Mouse (Mus musculus) ovary, postnatal 10 days (tissue): ENCODE data around the gene Plxnd1.

ENCODE experiments used
- DNase-seq: peaks from one replicate; pipeline ENCODE4 v3.0.0; 2022; ENCODE audit warnings: low spot score

Plxnd1 gene

DNA sequence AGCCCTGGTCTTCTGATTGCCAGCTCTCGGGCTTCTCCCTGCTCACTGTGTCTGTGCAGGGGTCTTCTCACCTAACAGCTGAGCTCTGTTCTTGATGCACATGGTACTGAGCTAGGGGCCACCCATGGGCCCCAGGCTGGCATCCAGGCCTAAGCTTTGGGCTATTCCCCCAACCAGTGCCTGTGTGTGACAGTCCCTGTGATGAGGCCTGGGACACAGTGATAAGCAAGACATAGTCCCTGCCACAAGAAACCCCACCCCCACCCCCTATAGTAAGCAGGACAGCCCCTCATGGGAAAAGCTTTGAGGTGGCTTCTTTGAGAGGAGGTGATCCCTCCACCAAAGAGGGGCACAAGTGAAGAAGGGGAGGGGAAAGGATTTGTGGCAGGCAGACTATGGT, 76.2 kb downstream of the Plxnd1 start:
- DNase-seq = no peak

DNA sequence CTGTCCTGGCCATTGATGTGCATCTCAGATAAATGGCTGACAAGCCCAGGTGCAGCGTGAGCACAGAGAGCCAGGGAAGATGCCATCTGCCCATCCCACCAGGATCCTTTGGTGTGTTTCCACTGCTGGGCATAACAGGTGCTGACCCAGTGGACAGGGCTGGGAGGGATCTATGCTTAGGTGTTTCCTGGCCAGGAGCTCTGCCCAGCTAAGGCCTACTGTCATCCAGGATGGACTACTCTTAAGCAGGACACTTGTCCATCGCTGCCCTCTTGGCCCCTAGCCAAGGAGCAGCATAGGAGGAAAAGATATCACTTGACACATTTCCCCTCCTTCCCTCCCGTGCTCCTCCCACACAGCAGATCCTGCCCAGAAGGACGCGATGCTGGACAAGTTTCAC, 78.2 kb downstream of the Plxnd1 start:
- no peak for DNase-seq

DNA sequence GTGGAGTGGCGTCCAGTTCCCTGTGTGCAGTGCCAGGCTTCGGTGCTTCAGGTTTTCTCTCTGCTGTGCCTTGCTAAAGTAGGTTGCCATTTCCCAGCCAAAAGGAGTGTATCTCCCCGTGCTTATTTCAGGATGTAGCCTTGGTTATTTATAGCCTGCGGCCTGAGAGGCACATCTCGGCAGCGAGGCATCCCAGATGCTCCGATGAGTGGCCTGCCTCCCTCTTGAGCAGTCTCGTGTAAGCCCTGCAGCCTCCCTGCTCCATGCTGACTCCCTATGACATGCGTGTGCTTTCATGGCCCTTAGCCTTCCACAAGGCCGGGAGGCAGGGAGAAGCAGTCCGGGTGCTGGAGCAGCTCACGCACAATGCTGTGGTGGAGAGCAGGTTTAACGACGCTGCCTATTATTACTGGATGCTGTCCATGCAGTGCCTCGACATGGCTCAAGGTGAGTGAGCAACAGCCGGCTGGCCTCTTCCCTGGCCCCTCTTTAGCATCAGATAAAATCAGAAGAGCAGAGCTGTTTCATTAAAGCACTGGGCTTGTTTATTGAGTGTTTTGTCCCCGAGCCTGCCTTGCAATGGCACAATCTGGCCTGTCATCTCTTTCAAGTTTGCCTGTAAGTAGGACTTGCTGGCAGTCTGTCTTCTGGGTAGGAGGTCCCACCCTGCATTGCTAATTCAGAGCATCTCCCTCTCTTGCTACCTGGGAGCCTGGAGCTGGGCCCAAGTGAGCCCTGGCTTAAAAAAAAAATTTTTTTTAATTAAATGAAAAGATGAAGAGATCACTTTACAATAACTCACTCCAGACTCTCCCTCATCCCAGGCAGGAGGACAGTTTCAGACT, 79.0 kb downstream of the Plxnd1 start:
- DNase-seq = no peak

DNA sequence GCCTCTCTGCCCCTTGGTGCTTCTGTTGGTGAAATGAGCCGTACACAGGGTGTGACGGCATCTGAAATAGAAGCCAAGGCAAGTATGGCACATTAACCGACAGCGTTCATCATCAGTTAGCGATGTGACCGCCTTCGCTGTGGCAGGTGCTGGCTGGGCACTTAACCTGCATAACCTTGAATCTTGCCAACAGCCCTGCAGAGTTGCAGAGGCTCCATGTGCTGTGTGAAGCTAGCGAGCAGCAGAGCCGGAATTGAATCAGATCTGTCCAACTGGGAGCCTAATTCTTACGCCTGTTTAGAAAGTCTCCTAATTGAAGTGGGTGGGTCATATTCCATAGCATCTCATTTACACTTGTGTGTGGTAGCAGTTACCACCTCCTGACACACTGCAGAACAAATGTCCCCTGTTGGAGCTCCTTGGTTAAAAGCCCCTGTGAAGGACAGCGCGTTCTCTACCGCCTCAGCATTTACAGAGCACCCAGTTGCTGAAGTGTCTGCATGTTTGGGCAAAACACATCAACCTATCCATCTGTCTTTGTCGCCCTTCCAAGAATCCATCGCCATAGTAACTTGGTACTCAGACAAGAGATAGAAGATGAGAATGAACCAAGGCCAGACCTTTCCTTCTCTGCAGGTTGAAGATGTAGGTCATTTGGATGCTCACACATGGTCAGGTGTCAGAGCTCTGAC, 80.1 kb downstream of the Plxnd1 start:
- no peak for DNase-seq

DNA sequence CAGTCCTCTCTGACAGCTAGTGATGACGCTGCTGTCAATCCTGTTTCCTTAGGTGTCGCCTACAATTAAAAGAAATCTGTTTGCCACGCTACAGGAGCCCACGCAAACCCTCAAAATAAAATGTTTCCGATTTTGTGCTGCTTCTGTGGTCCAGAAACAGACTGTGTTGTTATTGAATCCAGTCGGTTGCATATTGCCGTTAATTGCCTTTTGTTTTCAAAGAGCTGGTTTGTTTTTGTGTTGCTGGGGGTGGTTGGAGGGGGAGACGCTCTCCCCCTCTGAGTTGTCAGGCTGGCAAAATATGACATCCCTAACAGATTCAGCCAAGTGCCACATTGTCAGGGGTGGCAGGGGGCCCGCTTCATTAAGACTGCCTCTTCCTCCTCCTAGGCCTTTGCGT, 81.3 kb downstream of the Plxnd1 start:
- DNase-seq = no peak

DNA sequence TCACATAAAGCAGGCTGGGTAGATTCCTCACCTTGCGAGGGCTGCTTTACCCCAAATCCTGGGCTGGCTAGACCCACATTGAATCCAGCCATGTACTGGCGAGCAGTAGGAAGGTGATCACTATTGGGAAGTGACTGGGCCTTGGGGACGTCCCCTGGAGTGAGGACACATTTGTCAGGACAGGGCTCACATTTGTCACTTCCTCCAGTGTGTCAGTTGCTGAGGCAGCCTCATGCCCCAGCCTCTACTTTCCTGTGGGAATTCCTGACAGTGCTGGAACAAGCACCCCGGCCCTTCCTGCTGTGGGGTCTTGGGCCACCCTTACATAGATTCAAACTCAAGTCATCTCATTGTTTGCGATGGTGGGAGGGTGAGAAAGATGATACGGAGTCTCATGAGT, 83.0 kb downstream of the Plxnd1 start:
- no peak for DNase-seq

DNA sequence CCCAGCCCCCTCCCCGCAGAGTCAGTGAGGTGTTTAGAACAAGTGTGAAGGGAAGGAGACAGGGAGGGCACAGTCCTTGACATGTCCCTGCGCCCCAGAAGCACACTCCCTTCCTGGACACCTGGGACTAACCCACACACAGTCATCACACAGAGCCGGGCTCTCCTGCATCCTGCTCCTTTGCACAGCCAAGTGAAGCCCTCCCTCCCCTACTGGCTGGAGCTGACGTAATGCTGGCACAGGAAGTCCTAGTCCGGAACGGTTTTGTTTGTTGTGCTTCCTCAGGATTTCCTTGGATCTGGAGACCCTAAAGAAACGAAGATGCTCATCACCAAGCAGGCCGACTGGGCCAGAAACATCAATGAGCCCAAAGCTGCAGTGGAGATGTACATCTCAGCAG, 84.9 kb downstream of the Plxnd1 start:
- DNase-seq = no peak

DNA sequence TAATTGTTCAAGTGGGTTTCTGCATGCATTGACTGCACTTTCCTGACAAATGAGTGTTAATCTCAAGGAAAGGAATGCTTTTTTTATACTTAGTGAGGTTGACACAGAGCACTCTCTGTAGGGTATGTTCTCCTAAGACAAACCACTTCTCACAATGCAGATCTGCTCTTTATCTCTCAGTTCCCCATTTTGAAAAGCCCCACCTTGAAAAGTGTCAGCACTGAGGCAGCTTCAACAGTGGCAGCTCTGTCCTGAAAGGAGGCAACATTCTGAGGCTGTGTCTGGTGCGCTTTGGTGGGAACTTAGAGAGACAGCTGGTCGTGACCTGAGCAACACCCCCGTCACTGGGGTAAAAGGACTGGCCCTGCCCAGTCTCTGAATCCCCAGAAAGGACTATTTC, 85.8 kb downstream of the Plxnd1 start:
- DNase-seq = no peak

DNA sequence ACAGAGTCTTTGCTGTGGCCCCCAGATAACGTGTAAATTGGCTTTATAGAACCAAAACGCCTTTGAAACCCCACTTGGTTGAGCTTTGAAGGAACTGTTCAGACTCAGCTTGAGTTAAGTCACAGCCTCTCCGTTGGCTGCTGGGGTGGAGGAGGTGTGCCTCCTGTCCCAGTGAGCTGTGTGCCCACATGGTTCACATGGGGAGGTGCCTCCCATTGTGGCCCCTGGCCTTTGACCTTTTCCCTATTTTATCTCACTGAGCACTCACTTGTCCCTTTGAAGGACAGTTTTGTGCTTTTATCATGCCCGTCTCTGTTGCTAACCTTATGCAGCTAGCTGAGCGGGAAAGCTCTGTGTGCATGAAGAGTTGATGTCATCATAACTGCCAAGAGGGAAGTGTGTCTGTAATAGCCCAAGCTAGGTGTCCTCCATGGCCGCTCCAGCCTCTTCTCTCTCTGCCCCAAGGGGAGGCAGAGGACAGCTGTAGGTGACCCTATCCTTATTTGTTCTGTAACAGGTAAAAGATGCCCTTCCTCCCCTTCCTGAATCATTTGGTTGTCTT, 86.3 kb downstream of the Plxnd1 start:
- DNase-seq = no peak

DNA sequence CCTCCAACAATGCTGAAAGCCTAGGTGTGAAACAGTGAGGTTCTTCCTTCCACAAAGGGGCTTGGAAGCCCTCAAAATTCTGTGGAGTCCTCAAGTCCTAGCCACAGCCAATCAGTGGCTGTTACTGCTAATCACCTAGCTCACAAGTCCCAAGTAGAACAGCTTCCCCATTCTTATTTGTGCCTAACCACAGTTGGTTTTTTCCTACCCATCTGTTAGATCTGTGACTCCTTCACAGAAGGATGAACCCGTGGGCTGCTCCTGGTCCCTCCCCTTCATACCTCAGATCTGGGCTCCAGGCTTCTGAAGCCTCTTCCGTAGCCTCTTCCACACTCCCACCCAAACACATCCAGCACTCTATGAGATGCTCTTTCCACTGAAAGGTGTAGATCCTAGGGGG, 87.9 kb downstream of the Plxnd1 start:
- DNase-seq = no peak

DNA sequence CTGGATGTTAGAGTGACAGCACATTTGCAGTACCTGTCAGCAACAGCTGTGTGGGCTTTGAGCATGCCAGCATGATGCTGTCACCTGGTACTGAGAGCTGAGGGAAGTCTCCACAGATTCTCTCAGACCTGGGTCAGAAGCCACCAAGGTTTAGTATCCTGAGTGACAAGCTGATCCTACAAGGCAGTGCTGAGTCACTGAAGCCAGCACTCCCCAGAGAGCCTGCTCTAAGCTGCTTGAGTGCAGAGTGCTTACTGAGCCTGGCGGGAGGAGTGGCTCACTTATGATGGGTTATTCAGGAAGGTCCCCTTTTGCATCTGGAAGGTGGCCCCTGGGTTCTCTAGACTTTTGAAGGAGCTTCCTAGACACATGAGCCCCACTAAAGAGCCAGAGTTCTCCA, 88.3 kb downstream of the Plxnd1 start:
- DNase-seq = no peak

DNA sequence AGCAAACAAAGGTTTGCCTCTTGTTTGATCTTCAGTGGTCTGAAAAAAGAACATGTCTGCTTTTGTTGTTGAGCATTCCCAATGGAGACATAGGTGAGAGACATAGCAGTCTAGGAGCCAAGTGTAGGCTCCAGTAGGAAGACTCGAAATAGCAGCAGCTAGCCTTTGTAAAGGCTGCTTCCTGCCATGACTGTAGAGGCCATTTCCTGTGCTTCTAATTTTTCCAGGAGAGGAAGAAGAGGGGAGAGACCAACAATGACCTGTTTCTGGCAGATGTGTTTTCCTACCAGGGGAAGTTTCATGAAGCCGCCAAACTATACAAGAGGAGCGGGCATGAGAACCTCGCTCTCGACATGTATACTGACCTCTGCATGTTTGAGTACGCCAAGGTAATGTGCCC, 89.2 kb downstream of the Plxnd1 start:
- DNase-seq = no peak
